Mouse (Mus musculus) hindbrain, embryonic 11.5 days (tissue): ENCODE data around the gene Btbd35f28. TPM values are rescaled to one million over a fixed set of nuclear protein-coding genes. Genes with fewer than 3 reads are reported as not detected.
"Not testable (repeated sequence)": the region's sequence is repeated elsewhere in the genome, so short reads cannot be mapped to it uniquely, and the experiment has no call there.

Experiments
- ATAC-seq: fragments of 200-750 bp; cut with Nextera tagmentation; 2 replicates; pipeline ENCODE4 v1.8.0; 2017; ENCODE audit warnings: mild to moderate bottlenecking, moderate TSS enrichment, moderate library complexity; ENCODE audit not compliant: low FRiP score
- DNase-seq: peaks from one replicate; pipeline ENCODE4 v3.0.0-alpha.2; 2015; ENCODE audit warnings: low spot score
- H3K27ac ChIP-seq: fragments of 300-500 bp; sonication (generic); 2 replicates; pipeline ENCODE4 v1.5.1; 2014; ENCODE audit warnings: mild to moderate bottlenecking, low read depth, low read length
- H3K27me3 ChIP-seq: fragments of 300-500 bp; sonication (generic); 2 replicates; pipeline ENCODE4 v1.6.1; 2014; ENCODE audit warnings: mild to moderate bottlenecking, low read length, moderate library complexity, mixed read lengths; ENCODE audit not compliant: control insufficient read depth, insufficient read depth
- H3K36me3 ChIP-seq: fragments of 300-500 bp; sonication (generic); 2 replicates; pipeline ENCODE4 v1.6.1; 2014; ENCODE audit warnings: mild to moderate bottlenecking, low read length, moderate library complexity, mixed read lengths; ENCODE audit not compliant: control insufficient read depth, insufficient read depth
- H3K4me1 ChIP-seq: fragments of 300-500 bp; sonication (generic); replicated peaks from 2 replicates; pipeline ENCODE4 v1.6.1; 2014; ENCODE audit warnings: low read length, mixed read lengths; ENCODE audit not compliant: control insufficient read depth, insufficient read depth
- H3K4me2 ChIP-seq: fragments of 300-500 bp; sonication (generic); replicated peaks from 2 replicates; pipeline ENCODE4 v1.6.1; 2014; ENCODE audit warnings: mild to moderate bottlenecking, low read depth, low read length
- H3K4me3 ChIP-seq: fragments of 300-500 bp; sonication (generic); 2 replicates; pipeline ENCODE4 v1.5.1; 2014; ENCODE audit warnings: low read depth, low read length
- H3K9ac ChIP-seq: fragments of 300-500 bp; sonication (generic); 2 replicates; pipeline ENCODE4 v1.6.1; 2014; ENCODE audit warnings: low read depth, low read length
- H3K9me3 ChIP-seq: fragments of 300-500 bp; sonication (generic); 2 replicates; pipeline ENCODE4 v1.6.1; 2016; ENCODE audit warnings: low read length; ENCODE audit not compliant: control insufficient read depth
- WGBS: fragments of 180-500 bp; shearing (Covaris S2); extraction: QIAGEN DNeasy Blood & Tissue Kit; methylation state at CpG from one replicate; pipeline ENCODE4 v1.1.7; 2014; 5-methylcytosine and 5-hydroxymethylcytosine counted together
- polyA plus RNA-seq: library from polyadenylated mRNA; unstranded; fragments of >200 nt; fragmentation: Nextera tagmentation; extraction: Ambion mirVana; gene quantifications from 2 replicates; pipeline ENCODE4 v1.2.1, GENCODE M21; 2014

Btbd35f28 gene
- not detected in 2 replicates for polyA plus RNA-seq

- not testable (repeated sequence) for H3K27ac ChIP-seq, H3K4me3 ChIP-seq
These were observed at the start of gene Btbd35f28 for GRCm38 (mm10) chrX:4196276-4196675. Gene Btbd35f28, plus strand, starts transcription at chrX:4196576.

More at GRCm38 (mm10) chrX:4196276-4196675, at the start of gene Btbd35f28:
- ATAC-seq, H3K4me1 ChIP-seq, H3K4me2 ChIP-seq, DNase-seq, H3K9me3 ChIP-seq, H3K36me3 ChIP-seq, H3K9ac ChIP-seq, H3K27me3 ChIP-seq: not testable (repeated sequence)
- no CpG with 5 or more reads among the region's 2 CpGs for WGBS

Other genes with a start within 250 kb of the Btbd35f28 start
- not detected in 2 replicates for gene Btbd35f16, start 239.6 kb upstream of the Btbd35f28 start, polyA plus RNA-seq
- gene Btbd35f3, start 158.9 kb upstream of the Btbd35f28 start, polyA plus RNA-seq = not detected in 2 replicates
- gene Btbd35f20, start 94.7 kb downstream of the Btbd35f28 start, polyA plus RNA-seq = not detected in 2 replicates
- not detected in 2 replicates for gene Btbd35f17, start 174.1 kb downstream of the Btbd35f28 start, polyA plus RNA-seq